Mouse (Mus musculus) midbrain, embryonic 14.5 days (tissue): Measurements from ENCODE around the gene Pcolce2. TPM values are rescaled to one million over a fixed set of nuclear protein-coding genes. Genes with fewer than 3 reads are reported as not detected.

Experiments
- ATAC-seq: fragments of 200-750 bp; cut with Nextera tagmentation; 2 replicates; pipeline ENCODE4 v1.8.0; 2017; ENCODE audit warnings: moderate number of reproducible peaks, moderate library complexity; ENCODE audit not compliant: low FRiP score, low TSS enrichment
- DNase-seq: peaks from one replicate; pipeline ENCODE4 v3.0.0-alpha.2; 2015
- H3K27ac ChIP-seq: fragments of 300-500 bp; sonication (generic); replicated peaks from 2 replicates; pipeline ENCODE4 v1.5.1; 2014; ENCODE audit warnings: mild to moderate bottlenecking, low read depth, low read length, moderate library complexity
- H3K27me3 ChIP-seq: fragments of 300-500 bp; sonication (generic); 2 replicates; pipeline ENCODE4 v1.6.1; 2014; ENCODE audit warnings: low read length, control low read depth, mixed read lengths; ENCODE audit not compliant: control insufficient read depth, insufficient read depth
- H3K36me3 ChIP-seq: fragments of 300-500 bp; sonication (generic); 2 replicates; pipeline ENCODE4 v1.6.1; 2014; ENCODE audit warnings: low read length, control low read depth; ENCODE audit not compliant: control insufficient read depth, insufficient read depth
- H3K4me1 ChIP-seq: fragments of 300-500 bp; sonication (generic); 2 replicates; pipeline ENCODE4 v1.6.1; 2014; ENCODE audit warnings: mild to moderate bottlenecking, antibody characterized with exemption, low read length, control low read depth; ENCODE audit not compliant: control insufficient read depth, insufficient read depth
- H3K4me2 ChIP-seq: fragments of 300-500 bp; sonication (generic); 2 replicates; pipeline ENCODE4 v1.6.1; 2014; ENCODE audit warnings: mild to moderate bottlenecking, low read length, moderate library complexity
- H3K4me3 ChIP-seq: fragments of 300-500 bp; sonication (generic); replicated peaks from 2 replicates; pipeline ENCODE4 v1.5.1; 2014; ENCODE audit warnings: low read depth, low read length
- H3K9ac ChIP-seq: fragments of 300-500 bp; sonication (generic); replicated peaks from 2 replicates; pipeline ENCODE4 v1.6.1; 2014; ENCODE audit warnings: mild to moderate bottlenecking, low read length, moderate library complexity
- H3K9me3 ChIP-seq: fragments of 300-500 bp; sonication (generic); 2 replicates; pipeline ENCODE4 v1.6.1; 2016; ENCODE audit warnings: low read length, control low read depth, mixed read lengths; ENCODE audit not compliant: control insufficient read depth
- WGBS: fragments of 180-500 bp; shearing (Covaris S2); extraction: QIAGEN DNeasy Blood & Tissue Kit; methylation state at CpG from one replicate; pipeline ENCODE4 v1.1.7; 2014; 5-methylcytosine and 5-hydroxymethylcytosine counted together
- polyA plus RNA-seq: library from polyadenylated mRNA; unstranded; fragments of >200 nt; fragmentation: Nextera tagmentation; extraction: Ambion mirVana; gene quantifications from 2 replicates; pipeline ENCODE4 v1.2.1, GENCODE M21; 2014

Gene Pcolce2
- polyA plus RNA-seq, 1 experiment from 2014 or later: 1.2 TPM

- no peak overlapping the region for H3K9ac ChIP-seq
- H3K27me3 ChIP-seq: no peaks in the 10 kb centered on the region
- H3K4me3 ChIP-seq: no peak overlapping the region
- H3K9me3 ChIP-seq: no peaks in the 10 kb centered on the region
- H3K27ac ChIP-seq: no peak overlapping the region
- no peaks in the 10 kb centered on the region for H3K36me3 ChIP-seq
- H3K4me2 ChIP-seq: no peak overlapping the region
- peak; percentile 69 for DNase-seq
- 21% methylated on average over 9 of the region's 9 CpGs for WGBS
- H3K4me1 ChIP-seq: no peaks in the 10 kb centered on the region
- ATAC-seq: 0 out of 2 replicates have a peak, but pooled peaks have one; percentile 49
Measured at GRCm38 (mm10) chr9:95667836-95668235, 30.4 kb downstream of the Pcolce2 start.

- 67% methylated on average over 5 of the region's 5 CpGs for WGBS
- DNase-seq (no peak), ATAC-seq (no peak)
- H3K4me1 ChIP-seq: no peaks in the 10 kb centered on the region
- H3K27ac ChIP-seq: no peak overlapping the region
- H3K4me2 ChIP-seq: no peak overlapping the region
- no peak overlapping the region for H3K9ac ChIP-seq
- H3K4me3 ChIP-seq: no peak overlapping the region
- H3K36me3 ChIP-seq: no peaks in the 10 kb centered on the region
- H3K27me3 ChIP-seq: no peaks in the 10 kb centered on the region
- H3K9me3 ChIP-seq: no peaks in the 10 kb centered on the region
Measured at GRCm38 (mm10) chr9:95668306-95668705, 30.9 kb downstream of the Pcolce2 start.

GRCm38 (mm10) chr9:95672331-95672730, 34.9 kb downstream of the Pcolce2 start:
- DNase-seq (no peak), ATAC-seq (no peak)
- Histone ChIP-seq H3K36me3 (no peaks in the 10 kb centered on the region), H3K9me3 (no peaks in the 10 kb centered on the region), H3K4me1 (no peaks in the 10 kb centered on the region), H3K27me3 (no peaks in the 10 kb centered on the region), H3K9ac (no peak overlapping the region), H3K4me2 (no peak overlapping the region), H3K4me3 (no peak overlapping the region), H3K27ac (no peak overlapping the region)
- 87% methylated on average over 3 of the region's 3 CpGs for WGBS

GRCm38 (mm10) chr9:95672760-95673159, 35.4 kb downstream of the Pcolce2 start:
- ATAC-seq (no peak), DNase-seq (no peak)
- H3K9me3 ChIP-seq: no peaks in the 10 kb centered on the region

GRCm38 (mm10) chr9:95675064-95675699, 37.8 kb downstream of the Pcolce2 start:
- no peaks in the 10 kb centered on the region for H3K4me1 ChIP-seq
- no peak overlapping the region for H3K4me2 ChIP-seq
- no peak overlapping the region for H3K4me3 ChIP-seq
- H3K27ac ChIP-seq: no peak overlapping the region
- H3K9me3 ChIP-seq: no peaks in the 10 kb centered on the region
- WGBS: 82% methylated on average over 9 of the region's 9 CpGs
- H3K36me3 ChIP-seq: no peaks in the 10 kb centered on the region
- DNase-seq: peak; percentile 39
- no peak overlapping the region for H3K9ac ChIP-seq
- no peak for ATAC-seq
- H3K27me3 ChIP-seq: no peaks in the 10 kb centered on the region

More at GRCm38 (mm10) chr9:95672760-95673159, 35.4 kb downstream of the Pcolce2 start:
- Histone ChIP-seq H3K36me3 (no peaks in the 10 kb centered on the region), H3K4me3 (no peak overlapping the region), H3K27ac (no peak overlapping the region), H3K27me3 (no peaks in the 10 kb centered on the region), H3K4me2 (no peak overlapping the region), H3K9ac (no peak overlapping the region), H3K4me1 (no peaks in the 10 kb centered on the region)
- WGBS: 84% methylated on average over 6 of the region's 6 CpGs

GRCm38 (mm10) chr9:95676021-95676420, 38.6 kb downstream of the Pcolce2 start:
- Histone ChIP-seq H3K4me2 (no peak overlapping the region), H3K36me3 (no peaks in the 10 kb centered on the region), H3K4me1 (no peaks in the 10 kb centered on the region), H3K27ac (no peak overlapping the region), H3K9ac (no peak overlapping the region), H3K9me3 (no peaks in the 10 kb centered on the region), H3K4me3 (no peak overlapping the region), H3K27me3 (no peaks in the 10 kb centered on the region)
- WGBS: 95% methylated on average over 4 of the region's 4 CpGs
- ATAC-seq (no peak), DNase-seq (no peak)

GRCm38 (mm10) chr9:95679966-95680365, 42.6 kb downstream of the Pcolce2 start:
- H3K9me3 ChIP-seq: no peaks in the 10 kb centered on the region
- no peak overlapping the region for H3K27ac ChIP-seq
- ATAC-seq (no peak), DNase-seq (no peak)
- no peaks in the 10 kb centered on the region for H3K36me3 ChIP-seq
- H3K4me1 ChIP-seq: no peaks in the 10 kb centered on the region
- WGBS: 82% methylated on average over 7 of the region's 7 CpGs
- no peak overlapping the region for H3K9ac ChIP-seq
- H3K4me3 ChIP-seq: no peak overlapping the region
- H3K4me2 ChIP-seq: no peak overlapping the region
- H3K27me3 ChIP-seq: no peaks in the 10 kb centered on the region

- no peak for DNase-seq
- Histone ChIP-seq H3K4me2 (no peak overlapping the region), H3K4me1 (no peaks in the 10 kb centered on the region), H3K9ac (no peak overlapping the region), H3K27me3 (no peaks in the 10 kb centered on the region), H3K9me3 (no peaks in the 10 kb centered on the region), H3K36me3 (no peaks in the 10 kb centered on the region), H3K27ac (no peak overlapping the region), H3K4me3 (no peak overlapping the region)
- ATAC-seq: no peak
- WGBS: 95% methylated on average over 11 of the region's 11 CpGs
Measured at GRCm38 (mm10) chr9:95680691-95681090, 43.3 kb downstream of the Pcolce2 start.

GRCm38 (mm10) chr9:95685660-95686440, 48.4 kb downstream of the Pcolce2 start:
- Histone ChIP-seq H3K4me2 (no peak overlapping the region), H3K27ac (no peak overlapping the region), H3K4me3 (no peak overlapping the region), H3K9me3 (no peaks in the 10 kb centered on the region), H3K27me3 (no peaks in the 10 kb centered on the region), H3K4me1 (no peaks in the 10 kb centered on the region), H3K36me3 (no peaks in the 10 kb centered on the region), H3K9ac (no peak overlapping the region)
- peak; percentile 47; the same call in 1 of the 2 replicates for ATAC-seq
- 20% methylated on average over 11 of the region's 11 CpGs for WGBS
- peak; percentile 56 for DNase-seq
